Mouse (Mus musculus) inflammation-experienced regulatory T-cells, adult 6 months (primary cell): ENCODE data around the gene Ppp2r5c. TPM values are rescaled to one million over a fixed set of nuclear protein-coding genes. Genes with fewer than 3 reads are reported as not detected.

ENCODE experiments used
- ATAC-seq: one replicate; pipeline ENCODE4 v1.8.0; 2017
- polyA plus RNA-seq, 3 experiments: library from polyadenylated mRNA; unstranded; fragments of 100-300 nt; shearing (Covaris generic); gene quantifications; one replicate each; pipeline ENCODE4 v1.2.1; 2017

Gene Ppp2r5c
- polyA plus RNA-seq, 3 experiments from 2014 or later, result 506 to 623 (median 523) TPM

DNA sequence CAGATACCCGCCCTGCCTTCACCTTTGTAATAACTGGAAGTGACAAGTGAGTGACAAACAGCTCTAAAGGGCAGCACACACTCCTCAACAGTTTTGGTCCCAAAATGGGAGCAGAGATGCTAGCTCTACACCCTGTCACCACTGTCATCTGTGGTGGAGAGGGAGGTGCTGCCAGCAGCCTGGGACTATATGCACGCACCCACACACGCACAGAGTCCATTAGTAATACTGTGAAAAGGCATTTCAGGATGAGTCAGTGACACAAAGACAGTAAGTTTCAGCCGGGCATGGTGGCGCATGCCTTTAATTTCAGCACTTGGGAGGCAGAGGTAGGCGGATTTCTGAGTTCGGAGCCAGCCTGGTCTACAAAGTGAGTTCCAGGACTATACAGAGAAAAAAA is 111.3 kb downstream of the Ppp2r5c start:
- ATAC-seq, result no peak

DNA sequence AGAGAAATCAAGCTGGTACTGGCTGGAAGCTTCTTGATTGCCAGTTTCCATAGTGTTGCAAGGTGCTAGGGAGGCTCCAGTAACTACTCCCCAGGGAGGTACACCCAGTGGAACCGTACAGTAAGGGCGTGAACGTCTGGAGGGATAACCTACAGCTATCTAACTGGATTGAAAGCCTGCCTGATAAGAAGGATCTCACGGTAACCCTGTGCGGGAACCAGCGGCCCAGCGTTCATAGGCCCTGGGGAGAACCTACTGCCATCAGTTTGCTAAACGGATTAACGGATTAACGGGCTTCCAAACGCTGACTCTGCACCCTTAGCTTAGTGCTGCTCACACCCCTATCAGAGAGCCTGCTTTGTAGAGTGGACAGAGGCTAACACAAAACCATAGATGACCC is 116.5 kb downstream of the Ppp2r5c start:
- no peak for ATAC-seq

DNA sequence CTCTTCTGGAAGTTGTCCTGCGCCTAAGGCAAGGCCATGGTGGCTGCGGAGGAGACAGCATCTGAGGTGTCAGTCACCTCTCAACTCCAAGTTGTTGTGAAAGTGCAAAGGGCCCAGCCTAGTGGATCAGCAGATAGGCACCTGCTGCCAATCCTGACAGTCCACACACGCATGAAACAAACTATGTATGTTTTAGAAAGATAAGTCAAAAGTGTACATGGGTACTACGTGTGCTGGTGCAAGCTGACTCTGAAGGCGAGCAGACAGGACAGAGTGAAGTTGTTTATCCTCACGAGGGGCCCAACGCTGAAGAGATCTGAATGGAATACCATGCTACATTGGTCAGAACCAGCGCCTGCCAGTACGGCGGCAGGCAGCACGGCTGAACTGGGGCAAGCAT is 117.9 kb downstream of the Ppp2r5c start:
- no peak for ATAC-seq

DNA sequence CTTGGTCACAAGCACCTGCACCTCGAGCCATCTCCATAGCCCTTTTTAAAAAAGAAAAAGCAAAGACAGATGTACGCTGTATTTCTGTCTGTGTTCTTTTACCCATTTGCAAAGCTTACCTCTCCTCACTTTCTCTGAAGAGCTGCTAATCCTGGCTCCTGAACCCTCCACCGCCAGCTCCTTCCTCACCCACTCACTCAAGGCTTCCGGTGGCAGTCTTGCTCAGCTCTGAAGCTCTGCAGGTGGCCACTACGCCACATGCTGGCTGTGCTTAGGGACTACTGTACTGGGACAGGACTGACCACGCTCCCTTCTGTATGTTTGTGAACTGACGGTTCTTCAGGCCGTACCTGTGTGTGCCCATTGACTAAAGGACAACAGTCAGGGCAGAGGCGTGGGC is 119.4 kb downstream of the Ppp2r5c start:
- ATAC-seq, result no peak

- ATAC-seq, result no peak
Measured at GRCm38 (mm10) chr12:110571050-110571449, 124.1 kb downstream of the Ppp2r5c start.

DNA sequence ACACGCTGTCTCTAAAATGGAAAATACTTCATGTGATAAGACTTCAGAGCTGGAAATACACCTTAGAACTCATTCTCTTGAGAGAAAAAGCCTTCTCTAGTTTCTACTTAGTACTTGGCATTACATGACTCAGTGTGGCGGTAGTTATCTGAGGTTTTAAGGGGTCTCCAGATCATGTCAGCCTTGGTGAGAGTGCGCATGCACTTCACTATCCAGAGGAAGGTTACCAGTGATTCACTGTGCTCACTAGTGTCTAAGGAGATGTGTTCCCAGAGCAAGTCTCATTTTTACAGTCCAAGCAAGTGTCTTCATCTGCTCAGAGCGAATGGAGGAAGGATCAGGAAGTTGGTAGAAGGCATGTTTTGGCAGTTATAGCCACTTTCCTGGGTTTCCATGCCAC is 125.4 kb downstream of the Ppp2r5c start:
- no peak for ATAC-seq

DNA sequence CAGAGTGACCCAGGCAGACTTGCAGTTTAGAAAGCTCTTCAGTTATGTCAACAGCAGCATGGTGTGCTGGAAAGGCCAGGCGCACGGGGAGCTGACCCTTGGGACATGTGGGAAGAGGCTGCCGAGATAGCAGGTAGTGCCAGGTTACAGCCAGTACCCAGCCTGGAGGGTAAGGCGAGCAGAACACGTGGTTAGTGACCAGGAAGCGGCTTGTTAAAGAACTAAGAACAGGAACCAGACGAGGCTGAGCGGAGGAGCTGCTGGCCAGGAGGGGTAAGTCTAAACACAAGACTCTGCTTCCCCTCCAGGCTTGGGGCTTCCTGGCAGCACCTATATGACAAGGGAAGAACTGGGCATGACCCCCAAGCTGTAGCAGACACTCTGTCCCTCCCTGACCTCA is 126.7 kb downstream of the Ppp2r5c start:
- ATAC-seq, result no peak

- ATAC-seq, result no peak
Measured at GRCm38 (mm10) chr12:110575926-110576325, 129.0 kb downstream of the Ppp2r5c start.

GRCm38 (mm10) chr12:110578333-110578732 is 131.4 kb downstream of the Ppp2r5c start:
- no peak for ATAC-seq

DNA sequence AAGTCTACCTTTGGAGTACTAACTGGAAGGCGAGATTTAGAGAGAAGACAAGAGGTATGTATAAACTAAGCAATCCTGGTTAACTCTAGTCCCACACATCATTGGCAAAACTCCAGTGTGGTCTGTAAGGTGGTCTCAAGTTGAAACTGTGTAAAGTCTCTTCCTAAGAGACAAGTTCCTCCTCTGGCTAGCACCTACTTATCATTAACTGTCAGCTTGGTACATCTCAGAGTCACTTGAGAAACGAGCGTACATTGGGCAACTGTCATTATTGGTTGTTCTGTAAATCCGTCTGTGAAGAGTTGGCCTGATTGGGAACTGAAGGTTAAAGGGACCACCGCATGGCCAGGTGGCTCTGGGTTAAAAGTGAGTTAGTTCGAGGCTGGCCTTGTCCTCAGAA is 141.7 kb downstream of the Ppp2r5c start:
- no peak for ATAC-seq

DNA sequence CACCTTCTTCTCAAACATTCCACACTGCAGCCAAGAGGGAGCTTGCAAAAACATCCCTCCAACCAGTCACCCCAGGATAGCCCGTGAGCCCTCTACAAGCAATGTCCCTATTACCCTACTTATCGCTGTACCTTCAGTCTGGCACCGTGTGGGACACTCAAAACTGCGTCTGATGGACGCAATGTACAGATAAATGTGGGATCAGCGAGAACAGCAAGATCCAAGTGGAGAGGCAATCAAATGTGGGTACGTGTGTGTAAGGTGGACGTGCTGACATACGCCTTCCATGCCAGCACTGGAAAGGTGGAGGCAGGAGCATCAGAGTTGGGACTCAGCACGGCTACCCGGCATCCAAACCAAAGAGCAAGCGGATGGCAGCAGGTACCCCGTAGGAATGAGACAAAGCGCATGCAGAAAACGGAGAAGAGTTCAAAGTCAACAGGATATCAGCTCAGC is 143.9 kb downstream of the Ppp2r5c start:
- no peak for ATAC-seq

DNA sequence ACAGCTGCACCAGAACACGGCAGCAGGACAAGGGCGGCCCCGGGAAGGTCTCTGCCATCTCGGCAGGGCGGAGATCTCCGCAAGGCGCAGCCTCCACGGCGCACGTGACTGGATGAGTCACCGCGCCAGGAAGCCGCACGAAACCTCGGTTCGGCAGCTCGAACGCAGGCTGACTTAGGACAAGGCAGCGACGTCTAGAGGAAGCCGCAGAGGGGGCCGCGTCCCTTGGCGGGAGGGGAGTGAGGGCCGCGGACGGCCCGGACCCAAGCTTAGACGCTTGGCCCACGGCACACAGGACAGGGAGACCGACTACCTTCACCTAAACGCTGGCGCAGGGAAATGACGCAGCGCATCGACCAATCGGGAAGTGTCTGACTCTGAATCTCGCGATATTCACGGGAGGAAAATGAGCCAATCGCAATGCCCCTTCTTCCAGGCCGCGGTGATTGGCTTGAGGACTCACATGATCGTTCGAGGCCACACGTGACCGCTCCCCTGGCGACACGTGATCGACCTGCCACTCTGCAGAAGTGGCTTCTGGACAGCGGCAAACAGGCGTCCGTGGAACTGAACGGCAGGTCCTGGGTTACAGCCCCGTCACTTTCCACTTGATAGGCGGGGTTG is 144.5 kb downstream of the Ppp2r5c start:
- ATAC-seq, result peak; percentile 96

DNA sequence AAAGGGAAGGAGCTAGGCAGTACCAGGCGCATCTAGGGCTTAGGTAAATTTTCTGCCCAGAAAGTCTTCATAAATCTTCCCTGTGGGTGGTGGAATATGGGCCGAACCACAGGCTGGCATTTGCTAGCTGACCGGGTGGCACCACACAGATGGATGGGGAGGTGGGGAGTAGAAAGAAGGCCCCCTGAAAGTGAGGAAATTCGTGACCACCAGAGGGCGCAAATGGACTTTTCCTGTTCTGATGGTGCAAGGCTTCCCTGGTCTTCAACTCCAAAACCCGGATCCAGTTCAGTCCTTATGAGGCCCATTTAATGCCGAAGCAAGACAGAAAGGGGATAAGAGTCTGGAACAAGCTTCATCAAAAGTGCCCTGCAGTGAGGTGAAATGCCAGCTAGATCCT is 151.6 kb downstream of the Ppp2r5c start:
- ATAC-seq, result no peak

GRCm38 (mm10) chr12:110599791-110600190 is 152.9 kb downstream of the Ppp2r5c start:
- no peak for ATAC-seq

DNA sequence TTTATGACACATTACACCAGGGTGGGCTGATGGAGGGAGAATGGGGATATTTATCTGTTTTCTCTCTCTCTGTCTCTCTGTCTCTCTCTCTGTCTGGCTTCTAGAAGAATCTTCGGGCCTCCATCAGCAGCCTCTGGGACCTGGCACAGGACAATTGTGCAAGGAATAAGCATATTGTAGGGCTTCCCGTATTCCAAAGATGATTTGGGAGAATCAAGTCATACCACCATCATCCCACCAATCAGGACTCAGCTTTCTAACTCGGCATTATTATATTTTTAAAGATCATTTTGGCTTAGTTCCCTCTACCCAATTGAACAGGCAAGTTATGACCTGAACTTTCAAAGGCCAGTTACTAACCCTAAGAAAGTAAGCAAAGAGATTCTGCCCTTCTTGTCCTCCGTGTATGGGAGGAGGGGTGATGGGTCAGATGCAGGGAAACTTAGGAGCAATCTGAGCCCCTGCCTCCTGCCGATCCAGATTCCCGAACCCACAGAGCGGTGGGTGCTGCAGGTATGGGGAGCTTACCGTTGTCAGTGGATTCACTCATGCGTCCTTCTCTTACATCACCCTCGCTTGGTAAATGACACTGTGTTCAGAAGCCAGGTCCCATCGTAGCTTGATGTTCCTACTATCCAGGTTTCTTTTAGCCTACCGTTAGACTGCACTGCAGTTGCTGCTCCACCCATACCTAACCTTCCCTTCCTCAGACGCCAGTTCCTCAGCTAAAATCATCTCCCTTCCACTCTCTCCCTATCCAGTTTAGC is 153.5 kb downstream of the Ppp2r5c start:
- no peak for ATAC-seq

DNA sequence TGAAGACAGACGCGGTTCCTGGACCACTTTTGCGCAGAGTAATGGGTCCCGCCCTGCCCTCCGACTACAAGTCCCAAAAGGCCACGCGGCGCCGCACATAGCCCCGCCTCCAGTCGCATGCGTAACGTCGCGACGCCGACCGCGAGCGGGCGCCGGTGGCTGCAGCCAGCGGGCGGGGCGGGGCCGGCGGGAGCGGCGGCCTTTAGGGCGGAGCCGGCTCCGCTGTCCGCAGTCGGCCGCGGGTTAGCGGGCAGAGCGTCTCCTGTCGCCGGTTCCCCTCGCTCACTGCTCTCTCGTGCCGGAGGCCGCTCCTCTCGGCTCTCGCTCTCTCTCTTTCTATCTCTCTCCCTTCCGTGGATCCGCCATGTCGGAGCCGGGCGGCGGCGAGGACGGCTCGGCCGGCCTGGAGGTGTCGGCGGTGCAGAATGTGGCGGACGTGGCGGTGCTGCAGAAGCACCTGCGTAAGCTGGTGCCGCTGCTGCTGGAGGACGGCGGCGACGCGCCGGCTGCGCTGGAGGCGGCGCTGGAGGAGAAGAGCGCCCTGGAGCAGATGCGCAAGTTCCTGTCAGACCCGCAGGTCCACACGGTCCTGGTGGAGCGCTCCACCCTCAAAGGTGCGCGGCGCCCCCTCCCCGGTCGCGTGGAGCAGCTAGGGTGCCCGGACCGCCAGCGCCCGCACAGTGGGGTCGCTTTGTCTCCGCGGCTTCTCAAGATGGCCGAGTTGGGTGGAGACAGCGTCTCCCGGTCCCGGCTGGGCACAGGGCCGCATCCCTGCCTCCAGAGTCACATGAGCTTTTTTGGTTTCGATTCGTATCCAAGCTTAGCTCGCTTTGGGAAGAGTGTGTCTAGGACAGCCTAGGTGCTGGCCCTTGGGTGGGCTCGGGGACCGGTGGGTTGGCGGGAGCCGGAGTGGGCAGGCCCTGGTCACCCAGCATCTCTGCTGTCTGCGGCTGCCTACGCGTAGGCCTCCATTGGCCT is 154.6 kb downstream of the Ppp2r5c start, which contains the start of gene Dync1h1:
Dync1h1 (plus strand) TSS at position 212 of the 978 bp plus-strand sequence.
- ATAC-seq, result peak; percentile 95

- ATAC-seq, result no peak
Measured at GRCm38 (mm10) chr12:110606161-110606560, 159.2 kb downstream of the Ppp2r5c start.

GRCm38 (mm10) chr12:110606676-110607075 is 159.8 kb downstream of the Ppp2r5c start:
- no peak for ATAC-seq

- ATAC-seq, result no peak
Measured at GRCm38 (mm10) chr12:110608460-110609152, 161.7 kb downstream of the Ppp2r5c start.

GRCm38 (mm10) chr12:110609153-110609497 is 162.2 kb downstream of the Ppp2r5c start:
- no peak for ATAC-seq

GRCm38 (mm10) chr12:110610713-110611112 is 163.8 kb downstream of the Ppp2r5c start:
- ATAC-seq, result no peak

DNA sequence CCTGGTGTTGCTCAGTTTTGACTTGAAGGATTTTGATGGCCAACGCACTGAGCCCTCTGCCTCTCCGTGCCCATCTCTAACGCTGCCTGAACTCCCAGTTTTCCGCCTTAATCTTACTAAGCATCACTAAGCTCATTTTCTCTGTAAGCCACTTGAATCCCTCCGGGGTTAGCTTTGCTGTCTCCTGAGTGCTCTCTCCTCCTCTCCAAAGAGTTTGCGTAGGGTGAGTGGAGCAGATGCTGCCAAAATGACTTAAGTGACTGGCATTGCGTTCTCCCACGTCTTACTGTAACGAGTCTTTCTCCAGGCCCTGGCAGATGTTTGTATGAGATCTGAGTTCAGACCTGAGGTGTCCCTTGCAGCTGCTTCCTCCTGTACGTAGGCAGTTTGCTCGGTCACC is 183.1 kb downstream of the Ppp2r5c start:
- no peak for ATAC-seq
